Mouse (Mus musculus) lung, embryonic 14.5 days (tissue): ENCODE measurements around the gene Osmr. TPM values are rescaled to one million over a fixed set of nuclear protein-coding genes. Genes with fewer than 3 reads are reported as not detected.
"Not testable (repeated sequence)": the region's sequence is repeated elsewhere in the genome, so short reads cannot be mapped to it uniquely, and the experiment has no call there.

Experiments used
- ATAC-seq: fragments of 200-750 bp; cut with Nextera tagmentation; 2 replicates; pipeline ENCODE4 v1.8.0; 2017; ENCODE audit warnings: mild to moderate bottlenecking, moderate TSS enrichment, moderate library complexity; ENCODE audit not compliant: insufficient read depth
- DNase-seq: peaks from one replicate; pipeline ENCODE4 v3.0.0-alpha.2; 2015
- H3K27ac ChIP-seq: fragments of 300-500 bp; sonication (generic); 2 replicates; pipeline ENCODE4 v1.5.1; 2014; ENCODE audit warnings: low read depth, mild to moderate bottlenecking, moderate library complexity
- H3K27me3 ChIP-seq: fragments of 300-500 bp; sonication (generic); 2 replicates; pipeline ENCODE4 v1.6.1; 2014; ENCODE audit warnings: low read length, control low read depth; ENCODE audit not compliant: insufficient read depth
- H3K36me3 ChIP-seq: fragments of 300-500 bp; sonication (generic); 2 replicates; pipeline ENCODE4 v1.6.1; 2014; ENCODE audit warnings: control low read depth; ENCODE audit not compliant: insufficient read depth
- H3K4me1 ChIP-seq: fragments of 300-500 bp; sonication (generic); 2 replicates; pipeline ENCODE4 v1.6.1; 2014; ENCODE audit warnings: antibody characterized with exemption, control low read depth; ENCODE audit not compliant: insufficient read depth
- H3K4me2 ChIP-seq: fragments of 300-500 bp; sonication (generic); 2 replicates; pipeline ENCODE4 v1.6.1; 2014; ENCODE audit warnings: mild to moderate bottlenecking
- H3K4me3 ChIP-seq: fragments of 300-500 bp; sonication (generic); 2 replicates; pipeline ENCODE4 v1.5.1; 2014; ENCODE audit warnings: low read depth, low read length
- H3K9ac ChIP-seq: fragments of 300-500 bp; sonication (generic); 2 replicates; pipeline ENCODE4 v1.6.1; 2014
- H3K9me3 ChIP-seq: fragments of 300-500 bp; sonication (generic); 2 replicates; pipeline ENCODE4 v1.6.1; 2016; ENCODE audit warnings: low read depth, low read length, control low read depth
- CTCF ChIP-seq: IDR thresholded peaks from 2 replicates; pipeline ENCODE4 v1.5.1; 2016; ENCODE audit warnings: antibody characterized with exemption, low read depth
- WGBS: fragments of 180-500 bp; shearing (Covaris S2); extraction: QIAGEN DNeasy Blood & Tissue Kit; methylation state at CpG from one replicate; pipeline ENCODE4 v1.1.7; 2014; 5-methylcytosine and 5-hydroxymethylcytosine counted together
- polyA plus RNA-seq: library from polyadenylated mRNA; unstranded; fragments of >200 nt; fragmentation: Nextera tagmentation; extraction: Ambion mirVana; gene quantifications from 2 replicates; pipeline ENCODE4 v1.2.1, GENCODE M21; 2014

Osmr gene
- polyA plus RNA-seq, 1 experiment from 2014 or later, result 0.50 TPM

GRCm38 (mm10) chr15:6815807-6816206, 59.0 kb downstream of the Osmr start:
- no peaks in the 10 kb centered on the region for H3K9me3 ChIP-seq
- TF ChIP-seq CTCF, result no peak
- no peak overlapping the region for H3K4me2 ChIP-seq
- no peak overlapping the region for H3K4me3 ChIP-seq
- DNase-seq, result no peak
- no peak for ATAC-seq
- no peak overlapping the region for H3K27ac ChIP-seq
- WGBS, result 44% methylated on average over 4 of the region's 4 CpGs
- H3K36me3 ChIP-seq, result no peaks in the 10 kb centered on the region
- no peaks in the 10 kb centered on the region for H3K27me3 ChIP-seq
- no peaks in the 10 kb centered on the region for H3K4me1 ChIP-seq
- H3K9ac ChIP-seq, result no peak overlapping the region

GRCm38 (mm10) chr15:6801212-6801611, 73.6 kb downstream of the Osmr start:
- DNase-seq, H3K4me1 ChIP-seq, H3K27me3 ChIP-seq, H3K9ac ChIP-seq, H3K4me3 ChIP-seq, H3K9me3 ChIP-seq, H3K27ac ChIP-seq, H3K4me2 ChIP-seq, ATAC-seq: not testable (repeated sequence)
- H3K36me3 ChIP-seq, result peaks cover 31% of the 10 kb centered on the region
- WGBS, result 97% methylated on average over 8 of the region's 8 CpGs

- no peak overlapping the region for H3K9ac ChIP-seq
- 82% methylated on average over 7 of the region's 7 CpGs for WGBS
- peak; percentile 17; the same call in 1 of the 2 replicates for TF ChIP-seq CTCF
- peaks cover 91% of the 10 kb centered on the region for H3K36me3 ChIP-seq
- H3K4me2 ChIP-seq, result no peak overlapping the region
- DNase-seq (no peak), ATAC-seq (no peak)
- no peak overlapping the region for H3K4me3 ChIP-seq
- no peaks in the 10 kb centered on the region for H3K4me1 ChIP-seq
- H3K9me3 ChIP-seq, result no peaks in the 10 kb centered on the region
- H3K27ac ChIP-seq, result no peak overlapping the region
- no peaks in the 10 kb centered on the region for H3K27me3 ChIP-seq
Measured at GRCm38 (mm10) chr15:6792846-6793245, 81.9 kb downstream of the Osmr start.

- Histone ChIP-seq H3K27me3 (no peaks in the 10 kb centered on the region), H3K4me1 (no peaks in the 10 kb centered on the region), H3K4me3 (no peak overlapping the region), H3K27ac (no peak overlapping the region), H3K4me2 (no peak overlapping the region), H3K9me3 (no peaks in the 10 kb centered on the region), H3K9ac (no peak overlapping the region), H3K36me3 (peaks cover 95% of the 10 kb centered on the region)
- TF ChIP-seq CTCF, result no peak
- 80% methylated on average over 11 of the region's 11 CpGs for WGBS
- ATAC-seq (peak; percentile 54; the same call in 1 of the 2 replicates), DNase-seq (peak; percentile 51)
Measured at GRCm38 (mm10) chr15:6791648-6792047, 83.1 kb downstream of the Osmr start.

- Histone ChIP-seq H3K9me3 (no peaks in the 10 kb centered on the region), H3K36me3 (peaks cover 91% of the 10 kb centered on the region), H3K4me2 (no peak overlapping the region), H3K4me1 (no peaks in the 10 kb centered on the region), H3K4me3 (no peak overlapping the region), H3K27me3 (no peaks in the 10 kb centered on the region), H3K27ac (no peak overlapping the region), H3K9ac (no peak overlapping the region)
- TF ChIP-seq CTCF, result no peak
- DNase-seq (no peak), ATAC-seq (no peak)
- WGBS, result 82% methylated on average over 7 of the region's 7 CpGs
Measured at GRCm38 (mm10) chr15:6790011-6790410, 84.8 kb downstream of the Osmr start.

GRCm38 (mm10) chr15:6787236-6787635, 87.5 kb downstream of the Osmr start:
- 93% methylated on average over 10 of the region's 10 CpGs for WGBS
- ATAC-seq, result no peak
- H3K27me3 ChIP-seq, result no peaks in the 10 kb centered on the region

GRCm38 (mm10) chr15:6786212-6786611, 88.6 kb downstream of the Osmr start:
- H3K36me3 ChIP-seq, result peaks cover 84% of the 10 kb centered on the region
- no peak for ATAC-seq
- H3K4me3 ChIP-seq, result no peak overlapping the region
- no peaks in the 10 kb centered on the region for H3K27me3 ChIP-seq
- H3K4me2 ChIP-seq, result no peak overlapping the region
- 91% methylated on average over 10 of the region's 10 CpGs for WGBS
- no peak overlapping the region for H3K9ac ChIP-seq
- H3K27ac ChIP-seq, result no peak overlapping the region
- H3K9me3 ChIP-seq, result no peaks in the 10 kb centered on the region
- TF ChIP-seq CTCF, result no peak
- H3K4me1 ChIP-seq, result no peaks in the 10 kb centered on the region
- DNase-seq, result no peak

More at GRCm38 (mm10) chr15:6787236-6787635, 87.5 kb downstream of the Osmr start:
- no peak for DNase-seq
- H3K4me2 ChIP-seq, result no peak overlapping the region
- H3K27ac ChIP-seq, result no peak overlapping the region
- H3K36me3 ChIP-seq, result peaks cover 87% of the 10 kb centered on the region
- no peak for TF ChIP-seq CTCF
- no peak overlapping the region for H3K4me3 ChIP-seq
- H3K4me1 ChIP-seq, result no peaks in the 10 kb centered on the region
- H3K9ac ChIP-seq, result no peak overlapping the region
- H3K9me3 ChIP-seq, result no peaks in the 10 kb centered on the region

GRCm38 (mm10) chr15:6772265-6772664, 102.5 kb downstream of the Osmr start:
- H3K4me1 ChIP-seq, result no peaks in the 10 kb centered on the region
- 84% methylated on average over 3 of the region's 3 CpGs for whole genome bisulfite sequencing
- no peak overlapping the region for H3K9ac ChIP-seq
- H3K9me3 ChIP-seq, result no peaks in the 10 kb centered on the region
- no peak overlapping the region for H3K4me2 ChIP-seq
- no peak overlapping the region for H3K4me3 ChIP-seq
- peaks cover 67% of the 10 kb centered on the region for H3K36me3 ChIP-seq
- ATAC-seq (no peak), DNase-seq (no peak)
- H3K27me3 ChIP-seq, result no peaks in the 10 kb centered on the region
- no peak for TF ChIP-seq CTCF
- H3K27ac ChIP-seq, result no peak overlapping the region

Other genes starting within 250 kb of the Osmr start
- gene Rictor, start 166.6 kb downstream of the Osmr start, polyA plus RNA-seq, result 42.9 and 44.2 TPM in 2 replicates
- 30.5 and 31.0 TPM in 2 replicates for gene Lifr, start 215.6 kb upstream of the Osmr start, polyA plus RNA-seq